Mouse (Mus musculus) hindbrain, embryonic 15.5 days (tissue): ENCODE measurements around the gene Rnaseh1. TPM values are rescaled to one million over a fixed set of nuclear protein-coding genes. Genes with fewer than 3 reads are reported as not detected.

Experiments
- ATAC-seq: fragments of 200-750 bp; cut with Nextera tagmentation; 2 replicates; pipeline ENCODE4 v1.8.0; 2017; ENCODE audit warnings: low read depth, moderate number of reproducible peaks, moderate TSS enrichment; ENCODE audit not compliant: low FRiP score
- H3K27ac ChIP-seq: fragments of 300-500 bp; sonication (generic); replicated peaks from 2 replicates; pipeline ENCODE4 v1.5.1; 2015; ENCODE audit warnings: mild to moderate bottlenecking, inconsistent platforms
- H3K27me3 ChIP-seq: fragments of 300-500 bp; sonication (generic); 2 replicates; pipeline ENCODE4 v1.6.1; 2015; ENCODE audit warnings: control low read depth, inconsistent platforms
- H3K36me3 ChIP-seq: fragments of 300-500 bp; sonication (generic); 2 replicates; pipeline ENCODE4 v1.6.1; 2015; ENCODE audit warnings: control low read depth, inconsistent platforms
- H3K4me1 ChIP-seq: fragments of 300-500 bp; sonication (generic); replicated peaks from 2 replicates; pipeline ENCODE4 v1.6.1; 2015; ENCODE audit warnings: control low read depth, inconsistent platforms
- H3K4me2 ChIP-seq: fragments of 300-500 bp; sonication (generic); 2 replicates; pipeline ENCODE4 v1.6.1; 2015; ENCODE audit warnings: moderate library complexity, mild to moderate bottlenecking, inconsistent platforms
- H3K4me3 ChIP-seq: fragments of 300-500 bp; sonication (generic); 2 replicates; pipeline ENCODE4 v1.5.1; 2015; ENCODE audit warnings: mild to moderate bottlenecking, inconsistent platforms
- H3K9ac ChIP-seq: fragments of 300-500 bp; sonication (generic); 2 replicates; pipeline ENCODE4 v1.6.1; 2015; ENCODE audit warnings: inconsistent platforms
- H3K9me3 ChIP-seq: fragments of 300-500 bp; sonication (generic); 2 replicates; pipeline ENCODE4 v1.6.1; 2016; ENCODE audit warnings: control low read depth, inconsistent platforms
- WGBS: fragments of 180-500 bp; shearing (Covaris S2); methylation state at CpG from one replicate; pipeline ENCODE4 v1.1.7; 2015; 5-methylcytosine and 5-hydroxymethylcytosine counted together
- polyA plus RNA-seq: library from polyadenylated mRNA; unstranded; fragments of >200 nt; fragmentation: Nextera tagmentation; extraction: Ambion mirVana; gene quantifications from 2 replicates; pipeline ENCODE4 v1.2.1, GENCODE M21; 2015

Rnaseh1 gene
- polyA plus RNA-seq, 1 experiment from 2014 or later: 25.2 TPM

DNA sequence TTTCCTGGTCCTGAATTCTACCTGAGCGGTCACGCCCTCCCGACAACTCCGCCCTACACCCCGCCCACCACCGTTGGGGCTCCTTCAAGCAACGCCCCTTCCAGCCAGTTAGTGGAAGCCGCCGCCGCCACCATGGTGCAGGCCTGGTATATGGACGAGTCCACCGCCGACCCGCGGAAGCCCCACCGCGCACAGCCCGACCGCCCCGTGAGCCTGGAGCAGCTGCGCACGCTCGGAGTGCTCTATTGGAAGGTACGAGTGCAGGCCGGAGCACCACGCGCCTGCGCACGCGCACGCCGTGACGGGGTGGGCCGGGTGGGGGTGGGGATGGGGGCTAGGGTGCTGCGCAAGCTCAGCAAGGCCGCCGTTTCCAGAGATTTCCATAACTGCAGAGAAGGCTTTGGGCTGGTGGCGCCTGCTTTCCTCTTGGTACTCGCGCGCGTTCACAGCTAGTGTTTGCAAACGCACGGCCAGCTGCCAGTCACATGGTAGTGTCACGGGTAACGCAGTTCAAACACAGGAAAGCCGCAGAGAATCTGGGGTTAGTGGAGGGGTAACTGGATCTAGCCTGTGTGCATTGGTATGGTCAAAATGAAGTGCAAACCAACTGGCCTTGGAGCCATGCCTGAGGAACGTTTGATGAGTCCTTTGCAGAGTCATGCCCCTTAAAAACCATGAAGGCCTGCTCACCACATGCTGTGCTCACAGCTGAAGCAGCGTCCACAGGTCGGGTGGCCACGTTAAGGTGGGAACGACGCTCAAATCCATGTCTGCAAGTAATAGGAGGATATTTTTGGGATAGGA is 25.9 kb downstream of the Rnaseh1 start, which contains the start of gene Adi1:
Gene Adi1, plus strand, starts transcription at position 111 of the 804 bp plus-strand sequence.
- WGBS: 2% methylated on average over 52 of the region's 53 CpGs
- peak within 1 kb of the TSS; percentile 48 for H3K4me3 ChIP-seq
- no peaks in the 10 kb centered on the region for H3K27me3 ChIP-seq
- H3K9ac ChIP-seq: peak within 1 kb of the TSS; percentile 56
- peaks cover 14% of the 10 kb centered on the region for H3K4me1 ChIP-seq
- peak; percentile 98 for ATAC-seq
- peak within 1 kb of the TSS; percentile 93 for H3K27ac ChIP-seq
- H3K36me3 ChIP-seq: no peaks in the 10 kb centered on the region
- no peaks in the 10 kb centered on the region for H3K9me3 ChIP-seq
- H3K4me2 ChIP-seq: peak within 1 kb of the TSS; percentile 58

DNA sequence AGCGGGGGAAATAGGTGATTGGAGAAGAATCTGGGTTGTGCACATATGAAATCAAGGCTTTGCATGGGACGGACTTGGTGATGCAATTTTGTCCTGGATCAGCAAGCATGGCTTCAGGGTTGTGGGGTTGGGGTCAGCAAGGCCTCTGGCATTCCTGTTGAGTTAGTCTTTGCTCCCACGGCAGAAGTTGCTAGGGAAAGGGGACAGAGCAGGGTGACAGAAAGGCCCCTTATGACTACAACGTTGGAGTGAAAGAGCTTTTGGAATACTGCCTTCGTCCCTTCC is 26.5 kb downstream of the Rnaseh1 start:
- Histone ChIP-seq H3K9ac (peak overlapping the region; percentile 56), H3K4me3 (peak overlapping the region; percentile 48), H3K36me3 (no peaks in the 10 kb centered on the region), H3K9me3 (no peaks in the 10 kb centered on the region), H3K27me3 (no peaks in the 10 kb centered on the region), H3K4me1 (peaks cover 14% of the 10 kb centered on the region), H3K27ac (peak overlapping the region; percentile 93), H3K4me2 (peak overlapping the region; percentile 58)
- 65% methylated on average over 5 of the region's 5 CpGs for WGBS
- ATAC-seq: no peak

DNA sequence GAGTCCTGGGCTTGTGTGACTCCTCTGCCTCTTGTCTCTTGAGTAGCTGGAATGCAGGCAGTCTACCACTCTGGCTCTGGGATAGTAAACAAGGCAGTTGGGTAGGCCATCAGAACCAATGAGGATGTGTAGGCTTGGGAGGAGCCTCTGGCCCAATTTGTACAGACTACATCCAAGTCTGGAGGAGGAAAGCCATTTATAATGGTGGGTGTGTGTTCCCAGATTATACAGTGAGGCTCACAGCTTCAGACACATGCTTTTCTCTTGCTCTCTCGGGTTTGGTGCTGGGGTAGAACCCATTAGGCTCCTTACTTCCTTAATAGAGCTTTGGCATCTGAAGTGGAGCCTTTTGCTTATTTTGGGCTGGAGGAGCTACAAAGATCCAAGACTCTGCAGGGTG is 35.3 kb downstream of the Rnaseh1 start:
- 0 out of 2 replicates have a peak, but pooled peaks cover 4% of the 10 kb centered on the region for H3K36me3 ChIP-seq
- H3K27ac ChIP-seq: no peak overlapping the region
- H3K4me2 ChIP-seq: no peak overlapping the region
- H3K9ac ChIP-seq: no peak overlapping the region
- 93% methylated on average over 1 of the region's 1 CpGs for WGBS
- no peaks in the 10 kb centered on the region for H3K27me3 ChIP-seq
- no peak for ATAC-seq
- H3K4me1 ChIP-seq: 0 out of 2 replicates have a peak, but pooled peaks cover 3% of the 10 kb centered on the region
- no peak overlapping the region for H3K4me3 ChIP-seq
- no peaks in the 10 kb centered on the region for H3K9me3 ChIP-seq

DNA sequence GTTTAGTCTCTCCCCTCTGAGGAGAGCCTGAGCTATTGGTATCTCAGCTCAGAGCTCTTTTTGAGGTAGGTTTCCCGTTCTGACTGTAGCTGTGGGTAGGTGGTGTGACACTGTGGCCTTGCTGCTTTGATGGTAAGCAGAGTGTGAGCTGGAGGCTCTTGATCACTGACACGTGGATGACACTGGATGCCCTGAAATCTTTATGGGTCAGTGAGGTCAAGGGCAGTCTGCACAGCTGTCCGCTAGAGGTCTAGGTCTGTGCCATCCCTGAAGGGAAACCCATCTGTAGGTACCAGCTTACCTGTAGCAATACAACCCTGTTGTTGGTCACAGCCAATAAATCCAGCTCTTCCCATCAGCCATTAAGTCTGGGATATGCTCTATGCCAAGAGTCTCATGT is 36.4 kb downstream of the Rnaseh1 start:
- H3K27ac ChIP-seq: no peak overlapping the region
- no peak overlapping the region for H3K9ac ChIP-seq
- no peaks in the 10 kb centered on the region for H3K9me3 ChIP-seq
- H3K4me1 ChIP-seq: 0 out of 2 replicates have a peak, but pooled peaks cover 3% of the 10 kb centered on the region
- H3K4me3 ChIP-seq: no peak overlapping the region
- H3K27me3 ChIP-seq: no peaks in the 10 kb centered on the region
- ATAC-seq: no peak
- WGBS: 65% methylated on average over 3 of the region's 3 CpGs
- peaks cover 9% of the 10 kb centered on the region; the same call in 1 of the 2 replicates for H3K36me3 ChIP-seq
- no peak overlapping the region for H3K4me2 ChIP-seq

DNA sequence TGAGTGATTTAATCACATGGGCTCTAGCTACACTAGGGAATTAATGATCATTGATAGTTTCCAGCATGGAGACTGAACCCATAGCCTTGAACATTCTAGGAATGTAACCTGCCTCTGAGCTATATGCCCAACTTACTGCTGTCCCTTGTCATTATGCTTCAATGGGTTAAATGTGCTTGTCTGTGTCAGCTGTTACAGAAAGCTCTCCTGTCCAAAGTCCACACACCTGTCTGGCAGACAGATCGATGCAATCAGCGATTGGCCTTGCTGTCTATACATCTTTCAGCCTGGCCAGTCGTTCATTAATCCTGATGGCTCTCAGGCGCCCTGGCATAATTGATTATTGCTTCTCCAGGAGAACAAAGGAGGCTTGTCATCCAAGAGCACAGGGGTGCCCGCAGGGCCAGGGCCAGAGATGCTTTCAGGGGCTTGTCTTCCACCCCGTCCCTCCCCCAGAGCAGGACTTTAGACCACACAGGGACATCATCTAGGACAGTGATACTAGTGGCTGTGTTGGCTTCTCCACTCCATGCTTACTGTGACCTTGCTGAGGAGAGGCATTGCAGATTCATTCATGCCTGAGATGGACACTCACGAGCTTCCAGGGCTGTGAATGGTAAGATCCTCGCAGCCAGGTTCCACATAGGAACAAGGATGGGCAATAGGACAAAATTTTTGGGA is 36.9 kb downstream of the Rnaseh1 start:
- ATAC-seq: no peak
- no peak overlapping the region for H3K9ac ChIP-seq
- H3K4me2 ChIP-seq: no peak overlapping the region
- no peak overlapping the region for H3K4me3 ChIP-seq
- no peaks in the 10 kb centered on the region for H3K27me3 ChIP-seq
- peaks cover 14% of the 10 kb centered on the region for H3K36me3 ChIP-seq
- WGBS: 40% methylated on average over 8 of the region's 8 CpGs
- H3K27ac ChIP-seq: no peak overlapping the region; the same call in 1 of the 2 replicates
- H3K9me3 ChIP-seq: no peaks in the 10 kb centered on the region
- 0 out of 2 replicates have a peak, but pooled peaks cover 3% of the 10 kb centered on the region for H3K4me1 ChIP-seq

DNA sequence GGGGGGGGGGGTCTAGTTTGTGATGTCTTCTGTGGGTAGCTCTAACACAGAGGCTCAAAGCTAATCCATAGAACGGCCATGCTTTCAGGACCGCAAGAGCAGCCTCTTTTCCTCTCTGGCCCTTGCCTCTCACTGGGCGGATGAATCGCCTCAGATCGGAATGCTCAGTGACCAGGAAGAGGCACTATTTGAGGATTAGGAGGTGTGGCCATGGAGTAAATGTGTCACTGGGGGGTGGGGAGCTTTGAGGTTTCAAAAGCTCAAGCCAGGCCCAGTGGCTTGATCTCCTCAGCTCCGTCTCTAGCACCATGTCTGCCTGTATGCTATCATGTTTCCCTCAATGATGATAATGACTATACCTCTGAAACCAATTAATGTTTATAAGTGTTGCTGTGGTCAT is 39.6 kb downstream of the Rnaseh1 start:
- WGBS: 84% methylated on average over 6 of the region's 6 CpGs
- no peaks in the 10 kb centered on the region for H3K27me3 ChIP-seq
- no peak overlapping the region for H3K9ac ChIP-seq
- H3K4me1 ChIP-seq: 0 out of 2 replicates have a peak, but pooled peaks cover 3% of the 10 kb centered on the region
- no peaks in the 10 kb centered on the region for H3K9me3 ChIP-seq
- peaks cover 22% of the 10 kb centered on the region for H3K36me3 ChIP-seq
- no peak overlapping the region for H3K4me3 ChIP-seq
- ATAC-seq: no peak
- no peak overlapping the region for H3K4me2 ChIP-seq
- H3K27ac ChIP-seq: no peak overlapping the region

DNA sequence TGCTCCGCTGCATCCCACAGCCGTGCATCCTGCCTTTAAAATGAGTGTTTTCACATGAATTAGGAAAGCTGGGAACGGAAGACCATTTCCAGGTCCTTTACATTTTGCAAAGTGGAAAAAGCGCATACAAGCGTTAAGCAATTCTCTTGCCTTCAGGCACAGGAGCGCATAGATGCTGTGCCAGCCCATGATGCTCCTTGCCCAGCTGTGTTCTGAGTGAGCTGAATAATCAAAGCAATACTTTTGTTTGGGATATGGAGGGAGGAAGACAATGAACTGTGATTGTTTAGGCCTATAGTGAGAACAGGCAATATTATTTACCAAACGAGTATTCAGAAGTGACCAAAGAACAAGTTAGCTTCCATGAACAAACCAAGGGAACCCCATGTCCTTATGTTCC is 41.3 kb downstream of the Rnaseh1 start:
- H3K4me2 ChIP-seq: no peak overlapping the region
- H3K9ac ChIP-seq: no peak overlapping the region
- no peaks in the 10 kb centered on the region for H3K27me3 ChIP-seq
- H3K36me3 ChIP-seq: peaks cover 27% of the 10 kb centered on the region
- H3K27ac ChIP-seq: no peak overlapping the region
- no peak overlapping the region for H3K4me3 ChIP-seq
- WGBS: 90% methylated on average over 7 of the region's 7 CpGs
- H3K4me1 ChIP-seq: 0 out of 2 replicates have a peak, but pooled peaks cover 3% of the 10 kb centered on the region
- ATAC-seq: no peak
- no peaks in the 10 kb centered on the region for H3K9me3 ChIP-seq

DNA sequence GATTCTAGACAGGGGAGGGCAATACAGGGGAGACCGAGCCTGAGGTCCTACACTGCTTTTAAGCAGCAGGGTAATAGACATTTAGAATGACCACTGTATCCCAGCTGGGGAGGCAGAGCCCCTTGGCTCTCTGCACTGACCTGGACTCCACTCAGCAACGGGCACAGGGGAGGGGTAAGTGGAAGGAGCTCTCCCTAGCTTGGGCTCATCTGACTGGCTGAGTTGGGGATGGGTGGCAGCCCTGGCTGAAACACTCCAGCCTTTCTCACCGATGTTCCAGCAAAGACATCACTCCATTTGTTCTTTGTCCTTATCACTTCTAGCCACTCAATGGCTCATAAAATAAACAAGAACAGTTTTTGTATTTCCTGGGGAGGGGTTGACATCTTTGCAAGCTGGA is 44.3 kb downstream of the Rnaseh1 start:
- no peaks in the 10 kb centered on the region for H3K4me1 ChIP-seq
- ATAC-seq: no peak
- no peaks in the 10 kb centered on the region for H3K27me3 ChIP-seq
- peaks cover 23% of the 10 kb centered on the region for H3K36me3 ChIP-seq
- no peak overlapping the region for H3K4me2 ChIP-seq
- no peak overlapping the region for H3K9ac ChIP-seq
- H3K9me3 ChIP-seq: no peaks in the 10 kb centered on the region
- no peak overlapping the region for H3K27ac ChIP-seq
- 87% methylated on average over 3 of the region's 3 CpGs for WGBS
- H3K4me3 ChIP-seq: no peak overlapping the region

DNA sequence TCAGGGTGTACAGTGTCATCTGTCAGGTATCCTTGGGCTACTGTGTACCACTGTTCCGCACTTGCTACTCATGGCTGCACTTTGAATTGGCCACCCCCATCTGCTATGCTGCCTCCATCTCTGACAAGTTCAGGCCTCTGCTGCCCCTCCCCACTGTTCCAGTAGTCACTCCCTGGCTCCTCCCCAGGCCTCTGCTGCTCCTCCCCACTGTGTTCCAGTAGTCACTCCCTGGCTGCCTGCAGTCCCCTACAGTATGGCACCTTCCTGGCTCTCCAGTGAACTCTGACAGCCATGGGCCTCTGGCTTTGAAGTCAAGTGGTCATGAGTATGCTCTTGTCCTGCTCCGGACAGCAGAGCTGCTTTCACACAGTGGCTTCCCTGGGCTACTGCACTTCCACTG is 44.8 kb downstream of the Rnaseh1 start:
- no peak overlapping the region for H3K4me3 ChIP-seq
- 77% methylated on average over 2 of the region's 2 CpGs for WGBS
- no peak overlapping the region for H3K4me2 ChIP-seq
- H3K36me3 ChIP-seq: peaks cover 23% of the 10 kb centered on the region
- H3K4me1 ChIP-seq: peaks cover 3% of the 10 kb centered on the region; the same call in 1 of the 2 replicates
- no peaks in the 10 kb centered on the region for H3K9me3 ChIP-seq
- H3K9ac ChIP-seq: no peak overlapping the region
- H3K27me3 ChIP-seq: no peaks in the 10 kb centered on the region
- H3K27ac ChIP-seq: no peak overlapping the region
- no peak for ATAC-seq

DNA sequence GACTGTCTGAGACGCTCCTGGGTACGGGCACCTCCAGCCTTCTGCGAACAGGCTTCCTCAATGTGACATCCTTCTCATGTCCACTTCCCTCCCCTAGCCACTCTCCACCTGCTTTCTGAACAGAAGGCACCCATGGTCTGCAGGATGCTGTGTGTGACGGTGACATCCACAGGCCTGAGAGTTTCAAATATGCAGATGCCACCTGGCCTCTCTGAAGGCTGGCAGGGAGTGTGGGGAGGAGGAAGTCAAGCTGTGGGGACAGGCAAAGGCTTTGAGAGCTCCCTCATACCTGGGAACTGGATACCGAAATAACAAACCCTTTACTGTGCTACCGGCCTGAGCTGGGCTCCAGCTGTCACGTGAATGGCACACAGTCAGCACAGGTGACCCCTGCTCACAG is 45.4 kb downstream of the Rnaseh1 start:
- peaks cover 7% of the 10 kb centered on the region; the same call in 1 of the 2 replicates for H3K4me1 ChIP-seq
- peaks cover 23% of the 10 kb centered on the region for H3K36me3 ChIP-seq
- no peak for ATAC-seq
- H3K9ac ChIP-seq: no peak overlapping the region
- no peak overlapping the region for H3K27ac ChIP-seq
- H3K9me3 ChIP-seq: no peaks in the 10 kb centered on the region
- H3K27me3 ChIP-seq: no peaks in the 10 kb centered on the region
- H3K4me2 ChIP-seq: no peak overlapping the region
- no peak overlapping the region for H3K4me3 ChIP-seq
- 91% methylated on average over 7 of the region's 7 CpGs for WGBS

DNA sequence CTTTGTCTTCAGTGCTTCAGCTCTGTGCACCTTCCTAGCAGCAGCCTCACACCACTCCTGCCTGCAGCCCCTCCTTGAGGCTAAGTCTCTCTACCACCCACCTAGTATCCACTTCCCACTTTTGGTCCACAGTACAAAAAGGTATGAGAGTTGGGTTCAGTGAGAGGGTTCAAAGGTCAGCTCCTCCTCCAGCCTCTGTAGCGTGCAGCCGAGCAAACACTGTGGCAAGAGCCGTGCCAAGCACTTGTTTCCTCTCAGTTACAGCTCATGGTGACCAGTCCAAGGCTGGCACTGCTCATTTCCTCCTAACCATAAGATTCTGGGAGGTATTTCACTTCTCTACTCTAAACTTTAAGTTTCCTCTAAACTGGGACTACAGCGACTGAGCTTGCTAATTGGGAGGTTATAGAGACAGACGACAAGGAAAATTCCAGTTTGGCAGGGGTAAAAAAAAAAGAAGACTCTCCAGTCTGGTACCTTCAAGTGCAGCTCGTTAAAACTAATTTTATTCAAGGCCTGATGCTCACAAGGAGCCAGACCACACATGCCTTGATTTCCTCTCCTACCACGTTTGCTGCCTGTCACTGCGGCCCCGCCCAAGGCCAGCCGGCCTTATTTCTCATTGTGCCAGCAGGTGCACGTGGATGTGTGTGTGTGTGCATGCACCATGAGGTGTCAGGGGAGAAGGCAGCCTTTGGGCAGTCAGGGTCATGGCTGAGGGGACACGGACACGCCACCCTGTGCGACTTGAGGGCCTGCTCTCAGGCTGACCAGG is 48.6 kb downstream of the Rnaseh1 start:
- no peak overlapping the region for H3K27ac ChIP-seq
- 67% methylated on average over 14 of the region's 14 CpGs for WGBS
- no peak overlapping the region for H3K4me2 ChIP-seq
- no peak overlapping the region for H3K9ac ChIP-seq
- H3K9me3 ChIP-seq: no peaks in the 10 kb centered on the region
- H3K36me3 ChIP-seq: peaks cover 4% of the 10 kb centered on the region; the same call in 1 of the 2 replicates
- H3K4me1 ChIP-seq: peaks cover 25% of the 10 kb centered on the region
- no peak overlapping the region for H3K4me3 ChIP-seq
- H3K27me3 ChIP-seq: no peaks in the 10 kb centered on the region
- no peak for ATAC-seq

DNA sequence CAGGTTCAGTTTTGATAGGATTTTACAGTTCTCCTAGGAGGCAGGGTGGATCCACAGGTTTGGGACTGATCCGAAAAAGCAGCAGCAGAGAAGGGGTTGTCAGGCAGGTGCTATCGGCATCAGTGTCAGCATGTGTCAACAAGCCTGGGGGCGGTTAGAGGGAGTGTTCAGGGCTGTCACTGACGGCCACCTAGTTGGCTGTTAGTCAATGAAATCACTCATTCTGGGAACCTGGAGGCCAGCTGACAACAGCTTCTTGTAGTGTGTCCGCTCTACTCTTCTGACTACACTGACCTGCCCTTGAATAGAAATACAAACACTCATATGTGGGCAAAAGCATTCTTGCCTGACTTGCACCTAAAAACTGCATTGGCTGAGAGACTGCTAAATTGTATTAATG is 49.7 kb downstream of the Rnaseh1 start:
- no peak for ATAC-seq
- Histone ChIP-seq H3K4me1 (peaks cover 25% of the 10 kb centered on the region), H3K4me3 (no peak overlapping the region), H3K27me3 (no peaks in the 10 kb centered on the region), H3K27ac (peak overlapping the region; percentile 61), H3K9me3 (no peaks in the 10 kb centered on the region), H3K36me3 (peaks cover 4% of the 10 kb centered on the region; the same call in 1 of the 2 replicates), H3K9ac (no peak overlapping the region), H3K4me2 (no peak overlapping the region)
- WGBS: 64% methylated on average over 5 of the region's 5 CpGs
